Mouse (Mus musculus): ENCODE results near the gene Rps6ka5.

The Rps6ka5 gene

GRCm38 (mm10) chr12:100579221-100579620 is 147.6 kb downstream of the Rps6ka5 start:
- no peak for DNase-seq

GRCm38 (mm10) chr12:100578291-100578690 is 148.5 kb downstream of the Rps6ka5 start:
- peak in 1 of 2 experiments; percentile 43 for DNase-seq

- no peak for DNase-seq
These were observed 151.0 kb downstream of the Rps6ka5 start for GRCm38 (mm10) chr12:100575739-100576138.

GRCm38 (mm10) chr12:100570522-100571072 is 156.2 kb downstream of the Rps6ka5 start:
- DNase-seq: no peak

- DNase-seq: no peak
These were observed 158.0 kb downstream of the Rps6ka5 start for GRCm38 (mm10) chr12:100568831-100569230.

- DNase-seq: no peak
These were observed 158.7 kb downstream of the Rps6ka5 start for GRCm38 (mm10) chr12:100568105-100568504.

GRCm38 (mm10) chr12:100567627-100568026 is 159.2 kb downstream of the Rps6ka5 start:
- DNase-seq: no peak

- no peak for DNase-seq
These were observed 173.1 kb downstream of the Rps6ka5 start for GRCm38 (mm10) chr12:100553675-100554074.

- DNase-seq: no peak
These were observed 174.8 kb downstream of the Rps6ka5 start for GRCm38 (mm10) chr12:100551972-100552371.

- DNase-seq: no peak
These were observed 182.6 kb downstream of the Rps6ka5 start for GRCm38 (mm10) chr12:100544194-100544567.

- DNase-seq: no peak
These were observed 183.2 kb downstream of the Rps6ka5 start for GRCm38 (mm10) chr12:100543437-100544193.

- no peak for DNase-seq
These were observed 184.3 kb downstream of the Rps6ka5 start for GRCm38 (mm10) chr12:100542494-100542893.

- no peak for DNase-seq
These were observed 184.7 kb downstream of the Rps6ka5 start for GRCm38 (mm10) chr12:100542076-100542475.

GRCm38 (mm10) chr12:100539158-100539714 is 187.5 kb downstream of the Rps6ka5 start:
- DNase-seq: no peak

GRCm38 (mm10) chr12:100538445-100539157 is 188.2 kb downstream of the Rps6ka5 start:
- DNase-seq: peak; percentile 62 to 71

- peak in 1 of 2 experiments; percentile 3 for DNase-seq
These were observed 189.7 kb downstream of the Rps6ka5 start for GRCm38 (mm10) chr12:100537091-100537490.

GRCm38 (mm10) chr12:100535028-100535427 is 191.8 kb downstream of the Rps6ka5 start:
- no peak for DNase-seq

- peak in 1 of 2 experiments; percentile 29 for DNase-seq
These were observed 192.8 kb downstream of the Rps6ka5 start for GRCm38 (mm10) chr12:100534028-100534427.

- DNase-seq: peak in 1 of 2 experiments; percentile 2
These were observed 193.6 kb downstream of the Rps6ka5 start for GRCm38 (mm10) chr12:100533209-100533608.

GRCm38 (mm10) chr12:100531740-100532139 is 195.0 kb downstream of the Rps6ka5 start:
- peak in 1 of 2 experiments; percentile 4 for DNase-seq

- DNase-seq: no peak
These were observed 195.9 kb downstream of the Rps6ka5 start for GRCm38 (mm10) chr12:100530871-100531270.

GRCm38 (mm10) chr12:100529651-100530050 is 197.1 kb downstream of the Rps6ka5 start:
- DNase-seq: no peak

- peak; percentile 60 to 65 for DNase-seq
These were observed 197.6 kb downstream of the Rps6ka5 start for GRCm38 (mm10) chr12:100529172-100529571.

Measured in lung, postnatal 4 days (tissue).